Mouse (Mus musculus): ENCODE measurements around the gene Cfap58.

DNA sequence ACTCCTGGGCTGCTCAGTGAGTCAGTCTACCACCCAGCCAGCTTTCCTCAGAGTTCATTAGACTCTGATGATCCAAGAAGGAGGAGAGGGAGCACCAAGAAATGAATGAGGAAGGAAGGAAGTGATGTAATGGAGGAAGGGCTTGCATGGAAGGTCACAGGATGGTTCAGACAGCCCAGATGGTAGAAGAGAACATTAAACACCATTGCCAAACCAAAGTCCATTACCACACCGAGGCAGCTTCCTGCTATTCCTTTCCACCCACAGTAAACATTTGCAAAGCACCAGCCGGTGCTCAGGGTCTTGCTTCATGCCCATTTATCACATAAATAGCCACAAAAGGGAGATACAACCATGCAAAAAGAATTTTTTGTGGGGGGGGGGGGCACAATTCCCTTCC lies 89.4 kb downstream of the Cfap58 start:
- no peak for TF ChIP-seq POLR2AphosphoS2 (IDR thresholded peaks at IDR 0.05; ENCODE audit: insufficient read length, low read depth)
- no peak for TF ChIP-seq POLR2A (IDR thresholded peaks at IDR 0.05; ENCODE audit: insufficient read length, low read depth)
- no peak for TF ChIP-seq MYOD1 (IDR thresholded peaks at IDR 0.05; ENCODE audit: control insufficient read depth in 1 of 3, insufficient read length in 2 of 3, low read depth in 2 of 3)
- no peak for TF ChIP-seq REST (IDR thresholded peaks at IDR 0.05; ENCODE audit: insufficient read depth, insufficient read length)
- no peak for TF ChIP-seq MAX (IDR thresholded peaks at IDR 0.05; ENCODE audit: low read depth)
- no peak for TF ChIP-seq TCF3 (IDR thresholded peaks at IDR 0.05; ENCODE audit: insufficient read length, low read depth)
- TF ChIP-seq USF1 (IDR thresholded peaks at IDR 0.05; ENCODE audit: low read depth): no peak
- TF ChIP-seq E2F4 (IDR thresholded peaks at IDR 0.05; ENCODE audit: insufficient read depth): no peak

Measured in myocyte (in vitro differentiated cells).